Mouse (Mus musculus): ENCODE measurements around the gene Olfr1029. TPM values are rescaled to one million over a fixed set of nuclear protein-coding genes. Genes with fewer than 3 reads are reported as not detected.

Olfr1029 gene
- 0.17 TPM for polyA plus RNA-seq (2014; fragmentation: Illumina TruSeq; extraction: RNeasy Lipid Tissue Mini Kit (QIAGEN cat#74804); ENCODE audit: low read depth, low replicate concordance)

GRCm38 (mm10) chr2:85973595-85973994, at the start of gene Olfr1029:
TSS of gene Olfr1029 (plus strand) at chr2:85973895.

GRCm38 (mm10) chr2:85950137-85950536, 23.6 kb upstream of the Olfr1029 start, which contains the start of gene Olfr1028:
TSS of gene Olfr1028 (plus strand) at chr2:85950437.

GRCm38 (mm10) chr2:85978976-85979375, 5.3 kb downstream of the Olfr1029 start, which contains the start of gene Olfr1030:
TSS of gene Olfr1030 (plus strand) at chr2:85979276.

GRCm38 (mm10) chr2:85990004-85990403, 16.3 kb downstream of the Olfr1029 start, which contains the start of gene Olfr1031:
TSS of gene Olfr1031 (plus strand) at chr2:85990304.

GRCm38 (mm10) chr2:86005240-86005639, 31.5 kb downstream of the Olfr1029 start, which contains the start of gene Olfr1032:
TSS of gene Olfr1032 (plus strand) at chr2:86005540.

GRCm38 (mm10) chr2:86020406-86020805, 46.7 kb downstream of the Olfr1029 start, which contains the start of gene Olfr1033:
TSS of gene Olfr1033 (plus strand) at chr2:86020633.

Other genes starting within 250 kb of the Olfr1029 start
- gene Olfr1012, start 211.1 kb upstream of the Olfr1029 start, polyA plus RNA-seq (2014; fragmentation: Illumina TruSeq; extraction: RNeasy Lipid Tissue Mini Kit (QIAGEN cat#74804); ENCODE audit: low read depth, low replicate concordance): not detected
- 0.47 TPM for gene Olfr1013, start 206.8 kb upstream of the Olfr1029 start, polyA plus RNA-seq (2014; fragmentation: Illumina TruSeq; extraction: RNeasy Lipid Tissue Mini Kit (QIAGEN cat#74804); ENCODE audit: low read depth, low replicate concordance)
- not detected for gene Olfr1014, start 201.2 kb upstream of the Olfr1029 start, polyA plus RNA-seq (2014; fragmentation: Illumina TruSeq; extraction: RNeasy Lipid Tissue Mini Kit (QIAGEN cat#74804); ENCODE audit: low read depth, low replicate concordance)
- gene Olfr1015, start 191.9 kb upstream of the Olfr1029 start, polyA plus RNA-seq (2014; fragmentation: Illumina TruSeq; extraction: RNeasy Lipid Tissue Mini Kit (QIAGEN cat#74804); ENCODE audit: low read depth, low replicate concordance): not detected
- gene Olfr1016, start 171.4 kb upstream of the Olfr1029 start, polyA plus RNA-seq (2014; fragmentation: Illumina TruSeq; extraction: RNeasy Lipid Tissue Mini Kit (QIAGEN cat#74804); ENCODE audit: low read depth, low replicate concordance): not detected
- gene Olfr1018, start 155.4 kb upstream of the Olfr1029 start, polyA plus RNA-seq (2014; fragmentation: Illumina TruSeq; extraction: RNeasy Lipid Tissue Mini Kit (QIAGEN cat#74804); ENCODE audit: low read depth, low replicate concordance): not detected
- not detected for gene Olfr1019, start 128.4 kb upstream of the Olfr1029 start, polyA plus RNA-seq (2014; fragmentation: Illumina TruSeq; extraction: RNeasy Lipid Tissue Mini Kit (QIAGEN cat#74804); ENCODE audit: low read depth, low replicate concordance)
- not detected for gene Olfr1020, start 126.9 kb upstream of the Olfr1029 start, polyA plus RNA-seq (2014; fragmentation: Illumina TruSeq; extraction: RNeasy Lipid Tissue Mini Kit (QIAGEN cat#74804); ENCODE audit: low read depth, low replicate concordance)
- not detected for gene Olfr1022, start 105.3 kb upstream of the Olfr1029 start, polyA plus RNA-seq (2014; fragmentation: Illumina TruSeq; extraction: RNeasy Lipid Tissue Mini Kit (QIAGEN cat#74804); ENCODE audit: low read depth, low replicate concordance)
- gene Olfr1023, start 88.3 kb upstream of the Olfr1029 start, polyA plus RNA-seq (2014; fragmentation: Illumina TruSeq; extraction: RNeasy Lipid Tissue Mini Kit (QIAGEN cat#74804); ENCODE audit: low read depth, low replicate concordance): not detected
- gene Olfr1024, start 68.8 kb upstream of the Olfr1029 start, polyA plus RNA-seq (2014; fragmentation: Illumina TruSeq; extraction: RNeasy Lipid Tissue Mini Kit (QIAGEN cat#74804); ENCODE audit: low read depth, low replicate concordance): not detected
- not detected for gene Olfr1025-ps1, start 58.7 kb upstream of the Olfr1029 start, polyA plus RNA-seq (2014; fragmentation: Illumina TruSeq; extraction: RNeasy Lipid Tissue Mini Kit (QIAGEN cat#74804); ENCODE audit: low read depth, low replicate concordance)
- not detected for gene Olfr1026, start 52.3 kb upstream of the Olfr1029 start, polyA plus RNA-seq (2014; fragmentation: Illumina TruSeq; extraction: RNeasy Lipid Tissue Mini Kit (QIAGEN cat#74804); ENCODE audit: low read depth, low replicate concordance)
- not detected for gene Olfr1028, start 23.5 kb upstream of the Olfr1029 start, polyA plus RNA-seq (2014; fragmentation: Illumina TruSeq; extraction: RNeasy Lipid Tissue Mini Kit (QIAGEN cat#74804); ENCODE audit: low read depth, low replicate concordance)
- not detected for gene Olfr1030, start 5.4 kb downstream of the Olfr1029 start, polyA plus RNA-seq (2014; fragmentation: Illumina TruSeq; extraction: RNeasy Lipid Tissue Mini Kit (QIAGEN cat#74804); ENCODE audit: low read depth, low replicate concordance)
- gene Olfr1031, start 16.4 kb downstream of the Olfr1029 start, polyA plus RNA-seq (2014; fragmentation: Illumina TruSeq; extraction: RNeasy Lipid Tissue Mini Kit (QIAGEN cat#74804); ENCODE audit: low read depth, low replicate concordance): not detected
- gene Olfr1032, start 31.6 kb downstream of the Olfr1029 start, polyA plus RNA-seq (2014; fragmentation: Illumina TruSeq; extraction: RNeasy Lipid Tissue Mini Kit (QIAGEN cat#74804); ENCODE audit: low read depth, low replicate concordance): not detected
- gene Olfr1033, start 46.7 kb downstream of the Olfr1029 start, polyA plus RNA-seq (2014; fragmentation: Illumina TruSeq; extraction: RNeasy Lipid Tissue Mini Kit (QIAGEN cat#74804); ENCODE audit: low read depth, low replicate concordance): 12.2 TPM
- 2.3 TPM for gene Olfr1034, start 72.0 kb downstream of the Olfr1029 start, polyA plus RNA-seq (2014; fragmentation: Illumina TruSeq; extraction: RNeasy Lipid Tissue Mini Kit (QIAGEN cat#74804); ENCODE audit: low read depth, low replicate concordance)
- gene Olfr1036, start 100.1 kb downstream of the Olfr1029 start, polyA plus RNA-seq (2014; fragmentation: Illumina TruSeq; extraction: RNeasy Lipid Tissue Mini Kit (QIAGEN cat#74804); ENCODE audit: low read depth, low replicate concordance): not detected
- gene Olfr1037, start 113.5 kb downstream of the Olfr1029 start, polyA plus RNA-seq (2014; fragmentation: Illumina TruSeq; extraction: RNeasy Lipid Tissue Mini Kit (QIAGEN cat#74804); ENCODE audit: low read depth, low replicate concordance): not detected
- gene Olfr1039, start 162.0 kb downstream of the Olfr1029 start, polyA plus RNA-seq (2014; fragmentation: Illumina TruSeq; extraction: RNeasy Lipid Tissue Mini Kit (QIAGEN cat#74804); ENCODE audit: low read depth, low replicate concordance): not detected
- gene Olfr1040, start 172.8 kb downstream of the Olfr1029 start, polyA plus RNA-seq (2014; fragmentation: Illumina TruSeq; extraction: RNeasy Lipid Tissue Mini Kit (QIAGEN cat#74804); ENCODE audit: low read depth, low replicate concordance): not detected
- not detected for gene Olfr1042, start 187.9 kb downstream of the Olfr1029 start, polyA plus RNA-seq (2014; fragmentation: Illumina TruSeq; extraction: RNeasy Lipid Tissue Mini Kit (QIAGEN cat#74804); ENCODE audit: low read depth, low replicate concordance)
- gene Olfr1043, start 193.6 kb downstream of the Olfr1029 start, polyA plus RNA-seq (2014; fragmentation: Illumina TruSeq; extraction: RNeasy Lipid Tissue Mini Kit (QIAGEN cat#74804); ENCODE audit: low read depth, low replicate concordance): not detected
- gene Olfr1044, start 203.9 kb downstream of the Olfr1029 start, polyA plus RNA-seq (2014; fragmentation: Illumina TruSeq; extraction: RNeasy Lipid Tissue Mini Kit (QIAGEN cat#74804); ENCODE audit: low read depth, low replicate concordance): not detected
- not detected for gene Olfr52, start 211.8 kb downstream of the Olfr1029 start, polyA plus RNA-seq (2014; fragmentation: Illumina TruSeq; extraction: RNeasy Lipid Tissue Mini Kit (QIAGEN cat#74804); ENCODE audit: low read depth, low replicate concordance)
- gene Olfr1045, start 229.1 kb downstream of the Olfr1029 start, polyA plus RNA-seq (2014; fragmentation: Illumina TruSeq; extraction: RNeasy Lipid Tissue Mini Kit (QIAGEN cat#74804); ENCODE audit: low read depth, low replicate concordance): not detected
- not detected for gene Olfr1046, start 245.4 kb downstream of the Olfr1029 start, polyA plus RNA-seq (2014; fragmentation: Illumina TruSeq; extraction: RNeasy Lipid Tissue Mini Kit (QIAGEN cat#74804); ENCODE audit: low read depth, low replicate concordance)

Measured in adrenal gland, adult 10 weeks (tissue).